Mouse (Mus musculus): ENCODE measurements around the gene Prkca. TPM values are rescaled to one million over a fixed set of nuclear protein-coding genes. Genes with fewer than 3 reads are reported as not detected.

The Prkca gene
- polyA plus RNA-seq, 1 experiment from 2014 or later: 5.3 TPM

DNA sequence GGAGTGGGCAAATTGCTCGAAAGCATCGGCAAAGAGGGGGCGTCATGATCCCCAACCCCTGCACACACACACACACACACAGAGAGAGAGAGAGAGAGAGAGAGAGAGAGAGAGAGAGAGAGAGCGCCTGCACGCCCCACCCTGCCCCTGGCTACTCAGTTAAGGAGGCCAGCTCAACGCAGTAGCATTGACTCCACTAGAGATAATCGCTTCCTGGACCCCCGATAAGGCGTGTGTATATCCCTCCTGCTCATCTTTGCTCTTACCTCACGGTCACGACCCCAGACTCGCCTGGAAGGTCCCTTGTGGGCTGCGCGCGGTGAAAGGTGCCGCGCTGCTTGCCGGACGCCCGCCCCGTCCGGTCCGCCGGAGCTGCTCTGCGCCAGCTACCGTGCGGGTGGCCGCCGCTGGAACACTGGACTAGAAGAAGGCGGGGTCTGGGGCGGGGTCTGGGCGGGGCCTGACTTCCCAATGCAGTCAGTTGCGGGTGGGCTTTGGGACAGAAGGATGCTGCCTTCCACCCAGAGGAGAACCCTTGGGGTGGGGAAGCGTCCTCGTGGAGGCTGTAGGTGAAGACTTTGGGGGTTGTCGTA is 429.0 kb downstream of the Prkca start, which contains the start of gene Cacng5:
Cacng5 (minus strand) TSS at position 422 of the 593 bp plus-strand sequence.
- peak within 1 kb of the TSS; percentile 51; the same call in 1 of the 2 replicates for H3K9ac ChIP-seq (ENCODE audit: low read length)
- 0 out of 2 replicates have a peak, but pooled peaks cover 2% of the 10 kb centered on the region for H3K4me1 ChIP-seq (ENCODE audit: control insufficient read depth, insufficient read depth, low read length)
- peak; percentile 62 for DNase-seq (ENCODE audit: low spot score)
- no peak within 1 kb of the TSS for H3K27ac ChIP-seq (ENCODE audit: low read depth, low read length)
- H3K4me2 ChIP-seq (ENCODE audit: low read length): peak within 1 kb of the TSS; percentile 58
- peak within 1 kb of the TSS; percentile 31 for H3K4me3 ChIP-seq (ENCODE audit: low read depth, low read length)
- H3K36me3 ChIP-seq (ENCODE audit: control insufficient read depth, insufficient read depth, low read length): no peaks in the 10 kb centered on the region
- no peaks in the 10 kb centered on the region for H3K9me3 ChIP-seq (replicated peaks; ENCODE audit: control insufficient read depth, low read length)
- peak; percentile 77 for ATAC-seq
- H3K27me3 ChIP-seq (replicated peaks; ENCODE audit: control insufficient read depth, insufficient read depth, low read length): 0 out of 2 replicates have a peak, but pooled peaks cover 3% of the 10 kb centered on the region
- WGBS: 3% methylated on average over 36 of the region's 36 CpGs

DNA sequence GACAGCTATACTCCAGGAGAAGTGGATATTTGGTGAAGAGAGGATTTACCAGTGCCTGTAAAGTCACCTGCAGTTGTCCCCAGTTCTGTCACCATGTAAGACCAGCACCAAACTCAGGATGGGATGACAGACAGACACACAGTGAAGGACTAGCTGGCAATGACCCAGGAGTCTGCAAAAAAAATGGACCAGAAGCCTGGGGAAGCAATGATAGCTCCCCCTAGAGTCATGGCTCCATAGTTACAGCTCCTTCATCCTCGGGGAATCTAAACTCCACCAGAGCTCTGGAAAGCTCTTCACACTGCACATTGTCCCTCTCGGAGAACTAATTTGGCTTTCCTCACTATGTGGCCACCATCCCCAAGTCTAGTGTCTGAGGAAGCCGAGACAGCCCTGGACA is 430.4 kb downstream of the Prkca start:
- whole genome bisulfite sequencing: 50% methylated on average over 3 of the region's 3 CpGs
- Histone ChIP-seq H3K4me1 (ENCODE audit: control insufficient read depth, insufficient read depth, low read length) (0 out of 2 replicates have a peak, but pooled peaks cover 2% of the 10 kb centered on the region), H3K9me3 (replicated peaks; ENCODE audit: control insufficient read depth, low read length) (no peaks in the 10 kb centered on the region; the same call in 1 of the 2 replicates), H3K27ac (ENCODE audit: low read depth, low read length) (no peak overlapping the region), H3K9ac (ENCODE audit: low read length) (no peak overlapping the region), H3K36me3 (ENCODE audit: control insufficient read depth, insufficient read depth, low read length) (no peaks in the 10 kb centered on the region), H3K4me3 (ENCODE audit: low read depth, low read length) (no peak overlapping the region), H3K4me2 (ENCODE audit: low read length) (no peak overlapping the region), H3K27me3 (replicated peaks; ENCODE audit: control insufficient read depth, insufficient read depth, low read length) (0 out of 2 replicates have a peak, but pooled peaks cover 3% of the 10 kb centered on the region)
- ATAC-seq: no peak
- peak; percentile 23 for DNase-seq (ENCODE audit: low spot score)

DNA sequence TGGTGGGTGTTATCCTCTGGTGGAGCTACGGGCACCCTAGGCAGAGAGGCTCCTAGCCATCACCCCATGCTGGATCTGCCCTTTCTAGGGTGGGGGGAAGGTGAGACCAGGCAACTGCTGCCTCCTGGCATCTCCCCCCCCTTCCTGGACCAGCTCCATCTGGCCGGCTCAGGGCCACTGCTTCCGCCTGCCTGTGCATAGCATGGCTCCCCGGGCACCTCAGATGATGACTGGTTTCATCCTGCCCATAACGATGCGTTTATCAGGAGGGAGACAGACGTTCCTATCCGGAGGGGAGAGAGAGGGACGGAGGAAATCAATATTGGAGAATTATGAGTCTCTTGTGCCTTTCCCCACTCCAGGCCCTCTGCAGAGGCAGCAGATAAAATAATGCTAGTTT is 438.4 kb downstream of the Prkca start:
- Histone ChIP-seq H3K4me3 (ENCODE audit: low read depth, low read length) (no peak overlapping the region), H3K9ac (ENCODE audit: low read length) (no peak overlapping the region), H3K36me3 (ENCODE audit: control insufficient read depth, insufficient read depth, low read length) (no peaks in the 10 kb centered on the region), H3K4me2 (ENCODE audit: low read length) (no peak overlapping the region), H3K27me3 (replicated peaks; ENCODE audit: control insufficient read depth, insufficient read depth, low read length) (no peaks in the 10 kb centered on the region), H3K27ac (ENCODE audit: low read depth, low read length) (no peak overlapping the region), H3K9me3 (replicated peaks; ENCODE audit: control insufficient read depth, low read length) (no peaks in the 10 kb centered on the region; the same call in 1 of the 2 replicates), H3K4me1 (ENCODE audit: control insufficient read depth, insufficient read depth, low read length) (no peaks in the 10 kb centered on the region; the same call in 1 of the 2 replicates)
- DNase-seq (ENCODE audit: low spot score): no peak
- ATAC-seq: 0 out of 2 replicates have a peak, but pooled peaks have one; percentile 26
- WGBS: 57% methylated on average over 9 of the region's 9 CpGs

DNA sequence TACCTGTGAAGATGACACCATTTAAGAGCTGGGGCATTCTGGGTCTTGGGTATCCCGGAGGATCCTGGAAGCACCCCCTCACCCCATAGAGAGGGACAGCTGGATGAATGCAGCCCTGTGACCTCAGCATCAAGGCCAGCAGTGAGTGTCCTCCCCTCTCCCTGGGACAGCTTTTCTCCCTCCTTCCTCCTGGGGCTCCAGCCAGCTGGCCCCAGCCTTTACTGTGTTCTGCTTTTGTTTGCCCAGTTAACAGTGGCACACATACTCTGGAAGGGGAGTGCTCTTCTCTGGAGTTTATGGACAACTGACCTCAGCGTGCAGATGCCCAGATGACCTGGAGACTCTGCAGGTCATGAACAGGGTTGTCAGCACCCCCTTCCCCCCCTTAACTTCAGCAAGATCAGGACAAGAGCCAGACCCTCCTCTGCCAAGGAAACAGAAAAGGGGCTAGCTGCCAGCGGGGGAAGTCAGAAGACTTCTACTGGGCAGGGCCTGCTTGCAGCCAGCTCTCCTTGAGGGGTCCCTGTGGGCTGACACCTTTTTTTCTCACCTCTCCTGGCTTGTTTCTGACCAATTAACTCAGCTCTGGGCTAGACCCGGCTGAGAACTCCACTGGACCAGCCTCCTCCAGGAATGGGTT is 439.6 kb downstream of the Prkca start:
- no peak for DNase-seq (ENCODE audit: low spot score)
- H3K27ac ChIP-seq (ENCODE audit: low read depth, low read length): no peak overlapping the region
- 61% methylated on average over 4 of the region's 4 CpGs for WGBS
- no peaks in the 10 kb centered on the region for H3K36me3 ChIP-seq (ENCODE audit: control insufficient read depth, insufficient read depth, low read length)
- H3K9me3 ChIP-seq (replicated peaks; ENCODE audit: control insufficient read depth, low read length): no peaks in the 10 kb centered on the region
- ATAC-seq: no peak
- no peak overlapping the region for H3K4me3 ChIP-seq (ENCODE audit: low read depth, low read length)
- H3K27me3 ChIP-seq (replicated peaks; ENCODE audit: control insufficient read depth, insufficient read depth, low read length): no peaks in the 10 kb centered on the region
- H3K4me1 ChIP-seq (ENCODE audit: control insufficient read depth, insufficient read depth, low read length): no peaks in the 10 kb centered on the region; the same call in 1 of the 2 replicates
- no peak overlapping the region for H3K4me2 ChIP-seq (ENCODE audit: low read length)
- H3K9ac ChIP-seq (ENCODE audit: low read length): no peak overlapping the region

DNA sequence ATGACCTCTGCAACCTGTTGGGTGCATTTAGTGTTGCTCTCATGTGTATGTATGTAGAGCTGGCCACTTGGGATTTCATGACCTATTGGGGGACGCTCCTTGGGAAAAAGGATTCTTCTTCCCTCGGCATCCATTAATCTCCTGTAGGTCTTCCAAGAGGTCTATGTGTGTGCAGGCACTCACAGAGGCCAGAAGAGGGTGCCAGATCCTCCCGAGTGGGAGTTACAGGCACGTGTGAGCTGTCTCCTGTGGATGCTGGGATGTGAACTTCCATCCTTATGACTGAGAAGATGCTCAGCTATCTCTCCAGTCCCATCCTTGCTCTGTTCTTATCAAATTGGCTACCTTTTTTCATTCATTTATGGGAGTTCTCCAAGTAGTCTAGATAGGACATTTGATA is 443.3 kb downstream of the Prkca start:
- 38% methylated on average over 4 of the region's 4 CpGs for WGBS
- peak; percentile 50 for DNase-seq (ENCODE audit: low spot score)
- H3K27me3 ChIP-seq (replicated peaks; ENCODE audit: control insufficient read depth, insufficient read depth, low read length): no peaks in the 10 kb centered on the region
- no peak for ATAC-seq
- no peaks in the 10 kb centered on the region for H3K36me3 ChIP-seq (ENCODE audit: control insufficient read depth, insufficient read depth, low read length)
- H3K4me2 ChIP-seq (ENCODE audit: low read length): no peak overlapping the region
- H3K4me1 ChIP-seq (ENCODE audit: control insufficient read depth, insufficient read depth, low read length): no peaks in the 10 kb centered on the region; the same call in 1 of the 2 replicates
- no peaks in the 10 kb centered on the region for H3K9me3 ChIP-seq (replicated peaks; ENCODE audit: control insufficient read depth, low read length)
- H3K9ac ChIP-seq (ENCODE audit: low read length): no peak overlapping the region
- no peak overlapping the region for H3K4me3 ChIP-seq (ENCODE audit: low read depth, low read length)
- no peak overlapping the region for H3K27ac ChIP-seq (ENCODE audit: low read depth, low read length)

DNA sequence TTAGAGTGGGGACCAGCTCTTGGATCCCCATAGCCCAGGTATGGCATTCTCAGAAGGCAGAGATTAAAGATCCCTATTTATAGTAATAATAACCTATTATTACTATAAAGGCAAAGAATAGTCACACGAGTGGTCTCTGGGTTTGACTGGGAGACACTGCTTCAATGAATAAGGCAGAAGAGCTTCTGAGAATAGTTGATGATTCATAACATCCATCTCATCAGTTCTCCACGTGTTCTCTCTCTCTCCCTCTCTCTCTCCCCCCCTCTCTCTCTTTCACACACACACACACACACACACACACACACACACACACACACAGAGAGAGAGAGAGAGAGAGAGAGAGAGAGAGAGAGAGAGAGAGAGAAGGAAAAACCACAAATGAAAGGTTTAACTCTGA is 445.0 kb downstream of the Prkca start:
- H3K9me3 ChIP-seq (replicated peaks; ENCODE audit: control insufficient read depth, low read length): no peaks in the 10 kb centered on the region
- no peak overlapping the region for H3K9ac ChIP-seq (ENCODE audit: low read length)
- H3K4me1 ChIP-seq (ENCODE audit: control insufficient read depth, insufficient read depth, low read length): no peaks in the 10 kb centered on the region
- ATAC-seq: no peak
- WGBS: 51% methylated on average over 2 of the region's 2 CpGs
- H3K4me3 ChIP-seq (ENCODE audit: low read depth, low read length): no peak overlapping the region
- H3K27ac ChIP-seq (ENCODE audit: low read depth, low read length): no peak overlapping the region
- DNase-seq (ENCODE audit: low spot score): no peak
- H3K27me3 ChIP-seq (replicated peaks; ENCODE audit: control insufficient read depth, insufficient read depth, low read length): no peaks in the 10 kb centered on the region
- H3K36me3 ChIP-seq (ENCODE audit: control insufficient read depth, insufficient read depth, low read length): no peaks in the 10 kb centered on the region
- no peak overlapping the region for H3K4me2 ChIP-seq (ENCODE audit: low read length)

DNA sequence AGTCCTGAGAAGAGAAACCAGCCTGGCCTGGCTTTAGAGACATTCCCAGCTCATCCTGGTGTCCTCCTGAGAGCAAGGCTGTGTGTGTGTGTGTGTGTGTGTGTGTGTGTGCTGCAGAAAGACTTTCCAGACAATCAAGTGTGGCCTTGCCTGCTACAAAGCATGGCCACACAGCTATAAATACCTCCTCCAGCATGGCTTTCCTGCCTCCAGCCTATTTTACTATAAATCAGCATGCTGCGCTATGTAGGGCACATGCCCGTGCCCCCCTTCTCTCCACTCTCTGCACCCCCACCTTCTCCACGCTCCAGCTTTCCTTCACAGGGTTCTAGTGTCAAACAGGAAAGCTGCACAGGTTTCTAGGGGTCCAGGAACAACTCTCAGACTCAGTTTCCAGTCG is 448.1 kb downstream of the Prkca start:
- Histone ChIP-seq H3K36me3 (ENCODE audit: control insufficient read depth, insufficient read depth, low read length) (no peaks in the 10 kb centered on the region), H3K9me3 (replicated peaks; ENCODE audit: control insufficient read depth, low read length) (no peaks in the 10 kb centered on the region), H3K4me1 (ENCODE audit: control insufficient read depth, insufficient read depth, low read length) (no peaks in the 10 kb centered on the region), H3K9ac (ENCODE audit: low read length) (0 out of 2 replicates have a peak overlapping the region, but pooled peaks have one; percentile 9), H3K27me3 (replicated peaks; ENCODE audit: control insufficient read depth, insufficient read depth, low read length) (no peaks in the 10 kb centered on the region), H3K4me3 (ENCODE audit: low read depth, low read length) (no peak overlapping the region), H3K4me2 (ENCODE audit: low read length) (no peak overlapping the region), H3K27ac (ENCODE audit: low read depth, low read length) (no peak overlapping the region)
- DNase-seq (ENCODE audit: low spot score) (no peak), ATAC-seq (no peak)
- WGBS: 70% methylated on average over 4 of the region's 4 CpGs

DNA sequence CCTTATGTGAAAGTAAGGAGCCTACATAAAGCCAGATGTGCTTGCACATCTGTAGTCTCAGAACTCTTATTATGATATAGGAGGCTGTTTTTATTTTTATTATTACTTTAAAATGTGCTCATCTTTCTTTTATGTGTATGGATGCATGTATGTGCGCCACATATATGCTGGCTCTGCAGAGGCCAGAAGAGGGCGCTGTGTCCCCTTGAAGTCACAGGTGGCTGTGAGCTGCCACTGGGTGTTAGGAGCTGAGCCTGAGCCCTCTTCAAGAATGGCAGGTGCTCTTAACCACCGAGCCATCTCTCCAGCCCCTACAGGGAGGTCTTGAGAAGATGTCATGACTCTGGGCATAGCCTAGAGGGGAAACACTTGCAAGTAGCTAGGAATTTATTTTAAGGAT is 452.4 kb downstream of the Prkca start:
- no peaks in the 10 kb centered on the region for H3K27me3 ChIP-seq (replicated peaks; ENCODE audit: control insufficient read depth, insufficient read depth, low read length)
- WGBS: 83% methylated on average over 3 of the region's 3 CpGs
- no peak for ATAC-seq
- DNase-seq (ENCODE audit: low spot score): no peak
- H3K27ac ChIP-seq (ENCODE audit: low read depth, low read length): no peak overlapping the region
- no peaks in the 10 kb centered on the region for H3K36me3 ChIP-seq (ENCODE audit: control insufficient read depth, insufficient read depth, low read length)
- H3K4me3 ChIP-seq (ENCODE audit: low read depth, low read length): no peak overlapping the region
- no peak overlapping the region for H3K9ac ChIP-seq (ENCODE audit: low read length)
- no peaks in the 10 kb centered on the region for H3K9me3 ChIP-seq (replicated peaks; ENCODE audit: control insufficient read depth, low read length)
- H3K4me2 ChIP-seq (ENCODE audit: low read length): no peak overlapping the region
- no peaks in the 10 kb centered on the region for H3K4me1 ChIP-seq (ENCODE audit: control insufficient read depth, insufficient read depth, low read length)

DNA sequence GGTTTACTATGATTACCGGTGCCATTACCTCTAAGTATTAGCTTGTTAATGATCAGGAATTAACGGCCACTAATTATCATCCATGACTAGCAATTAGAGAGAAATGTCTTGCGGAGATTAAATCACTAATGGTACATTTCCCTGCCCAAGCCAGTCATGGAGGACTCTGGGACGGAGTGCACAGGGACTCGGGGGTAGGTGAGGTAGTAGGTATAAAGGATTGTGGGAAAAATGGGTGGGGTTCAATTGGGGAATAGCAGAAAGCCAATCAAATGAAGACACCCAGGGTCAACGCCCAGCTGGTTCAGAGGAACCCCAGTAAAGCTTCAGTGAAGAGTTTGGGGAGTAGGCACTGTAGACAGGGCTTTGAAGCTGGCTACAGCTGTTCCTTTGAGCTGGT is 456.4 kb downstream of the Prkca start:
- ATAC-seq: no peak
- 53% methylated on average over 6 of the region's 6 CpGs for WGBS
- Histone ChIP-seq H3K4me1 (ENCODE audit: control insufficient read depth, insufficient read depth, low read length) (no peaks in the 10 kb centered on the region), H3K27ac (ENCODE audit: low read depth, low read length) (no peak overlapping the region), H3K9ac (ENCODE audit: low read length) (no peak overlapping the region), H3K4me3 (ENCODE audit: low read depth, low read length) (no peak overlapping the region), H3K36me3 (ENCODE audit: control insufficient read depth, insufficient read depth, low read length) (no peaks in the 10 kb centered on the region), H3K27me3 (replicated peaks; ENCODE audit: control insufficient read depth, insufficient read depth, low read length) (no peaks in the 10 kb centered on the region), H3K4me2 (ENCODE audit: low read length) (no peak overlapping the region), H3K9me3 (replicated peaks; ENCODE audit: control insufficient read depth, low read length) (no peaks in the 10 kb centered on the region)
- DNase-seq (ENCODE audit: low spot score): no peak
